Mouse (Mus musculus): ENCODE measurements around the gene Rtl5. TPM values are rescaled to one million over a fixed set of nuclear protein-coding genes. Genes with fewer than 3 reads are reported as not detected.

The Rtl5 gene
- total RNA-seq, 2 experiments from 2014 or later = 0.30 to 2.1 TPM

DNA sequence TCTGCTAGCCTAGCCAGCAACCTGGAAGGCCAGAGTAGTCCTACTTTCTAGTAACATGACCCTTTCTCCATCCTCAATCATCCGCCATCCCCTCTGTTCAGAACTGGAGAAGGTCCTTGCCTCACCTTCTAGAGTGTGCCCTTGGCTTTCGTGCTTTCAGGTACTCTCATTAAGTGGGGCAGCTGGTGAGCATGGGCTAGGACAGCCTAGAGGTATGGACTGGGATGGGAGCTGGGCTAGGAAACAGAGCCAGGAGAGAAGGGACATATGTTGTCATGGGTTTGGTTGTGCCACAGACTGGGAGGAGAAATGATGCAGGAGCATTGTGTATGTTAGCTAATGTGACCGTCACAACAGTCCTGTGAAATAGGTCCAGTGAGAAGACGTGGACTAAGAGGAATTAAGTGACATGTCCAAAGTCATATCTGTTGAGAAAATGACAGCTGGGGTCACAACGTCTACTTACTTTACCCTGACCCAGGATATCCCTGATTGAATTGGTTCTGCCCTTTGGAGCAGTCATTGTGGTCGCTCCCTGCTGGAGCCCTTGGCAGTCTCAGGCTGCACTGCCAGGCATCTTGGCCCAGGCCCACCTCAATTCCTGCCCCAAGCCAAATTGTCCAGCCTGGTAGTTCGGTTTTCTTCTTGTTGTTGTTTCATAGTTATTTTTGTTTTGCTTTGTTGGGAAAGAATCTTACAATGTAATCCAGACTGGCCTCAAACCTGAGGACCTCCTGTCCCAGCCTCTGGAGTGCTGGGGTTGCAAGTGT lies 51.4 kb downstream of the Rtl5 start:
- ATAC-seq (replicated peaks; ENCODE audit: low FRiP score, poor library complexity, severe bottlenecking) = no peak

DNA sequence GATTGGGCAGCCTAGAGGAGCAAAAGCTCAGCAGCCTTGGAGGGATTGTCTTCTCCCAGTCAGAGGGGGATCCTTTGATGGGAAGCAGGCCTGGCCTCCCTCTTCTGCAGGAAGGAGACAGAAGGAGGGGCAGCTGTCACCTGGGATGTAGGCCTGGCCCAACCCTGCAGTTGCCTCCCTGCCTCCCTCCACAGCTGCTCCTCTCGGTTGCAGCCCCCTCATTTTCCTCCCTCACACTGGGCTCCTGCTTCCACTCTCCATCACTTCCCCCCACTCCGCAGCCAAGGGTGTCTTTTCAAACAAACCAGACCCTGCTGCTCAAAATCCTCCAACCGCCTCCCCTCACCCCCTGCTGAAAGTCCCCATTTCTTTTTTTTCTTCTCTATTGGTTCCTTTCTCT lies 52.2 kb downstream of the Rtl5 start:
- ATAC-seq (replicated peaks; ENCODE audit: low FRiP score, poor library complexity, severe bottlenecking) = no peak

- no peak for ATAC-seq (replicated peaks; ENCODE audit: low FRiP score, poor library complexity, severe bottlenecking)
Measured at GRCm38 (mm10) chrX:102017213-102017923, 53.7 kb downstream of the Rtl5 start.

Other genes with a start within 250 kb of the Rtl5 start
- 6.7 and 23.1 TPM in 2 replicates for gene Nhsl2, start 221.9 kb downstream of the Rtl5 start, total RNA-seq (2015; ENCODE audit: low replicate concordance)
- 2.6 and 2.9 TPM in 2 replicates for gene Nhsl2, start 221.9 kb downstream of the Rtl5 start, total RNA-seq (2017; ENCODE audit: low replicate concordance)
- 53.7 TPM in 1 of 2 replicates, not detected in the other for gene Pin4, start 48.1 kb upstream of the Rtl5 start, total RNA-seq (2015; ENCODE audit: low replicate concordance)
- 42.7 and 82.7 TPM in 2 replicates for gene Pin4, start 48.1 kb upstream of the Rtl5 start, total RNA-seq (2017; ENCODE audit: low replicate concordance)
- gene Ercc6l, start 85.8 kb upstream of the Rtl5 start, total RNA-seq (2015; ENCODE audit: low replicate concordance) = 24.3 and 26.7 TPM in 2 replicates
- 30.9 and 34.0 TPM in 2 replicates for gene Ercc6l, start 85.8 kb upstream of the Rtl5 start, total RNA-seq (2017; ENCODE audit: low replicate concordance)
- 982 and 1,015 TPM in 2 replicates for gene Rps4x, start 118.1 kb upstream of the Rtl5 start, total RNA-seq (2015; ENCODE audit: low replicate concordance)
- 394 and 635 TPM in 2 replicates for gene Rps4x, start 118.1 kb upstream of the Rtl5 start, total RNA-seq (2017; ENCODE audit: low replicate concordance)
- not detected in 2 replicates for gene Cited1, start 180.9 kb upstream of the Rtl5 start, total RNA-seq (2015; ENCODE audit: low replicate concordance)
- not detected in 2 replicates for gene Cited1, start 180.9 kb upstream of the Rtl5 start, total RNA-seq (2017; ENCODE audit: low replicate concordance)